Mouse (Mus musculus) heart, postnatal 10 days (tissue): ENCODE results near the gene Nfatc2ip. TPM values are rescaled to one million over a fixed set of nuclear protein-coding genes. Genes with fewer than 3 reads are reported as not detected.
A peak's percentile ranks its signal among the peaks of the same experiment; 100 is the strongest.

Source experiments
- DNase-seq, 2 experiments: peaks; one replicate each; pipeline ENCODE4 v3.0.0; 2021
- intact Hi-C: fragments of 180-260 bp; cut with DNase I; formaldehyde crosslinking; loops from one replicate; pipeline ENCODE4 v1.15.1; 2025
- total RNA-seq, 2 experiments: library from RNA; stranded (reverse); gene quantifications; 2 replicates each; pipeline ENCODE4 v1.2.3; 2021

Nfatc2ip gene
- total RNA-seq, 2 experiments from 2014 or later = 6.1 to 7.0 TPM

DNA sequence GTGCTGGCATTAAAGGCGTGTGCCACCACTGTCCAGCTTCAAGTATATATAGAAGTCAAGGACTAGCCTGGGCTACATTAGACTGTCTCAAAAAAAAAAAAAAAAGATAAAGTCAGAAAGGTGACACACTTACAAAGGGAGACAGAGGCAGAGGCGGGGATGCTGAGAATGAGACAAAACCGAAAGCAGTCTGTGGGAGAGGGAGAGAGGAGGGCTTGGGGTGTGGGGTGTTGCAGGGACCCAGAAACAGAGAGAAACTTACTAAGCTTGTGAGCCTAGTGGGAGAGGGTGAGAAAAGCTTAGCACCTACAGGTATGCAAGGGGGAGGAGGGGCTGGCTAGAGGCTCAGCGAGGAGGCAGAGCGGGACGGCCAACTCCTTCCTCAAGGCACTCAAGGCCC lies 38.7 kb downstream of the Nfatc2ip start:
- intact Hi-C loops = no loop called here
- DNase-seq = no peak

DNA sequence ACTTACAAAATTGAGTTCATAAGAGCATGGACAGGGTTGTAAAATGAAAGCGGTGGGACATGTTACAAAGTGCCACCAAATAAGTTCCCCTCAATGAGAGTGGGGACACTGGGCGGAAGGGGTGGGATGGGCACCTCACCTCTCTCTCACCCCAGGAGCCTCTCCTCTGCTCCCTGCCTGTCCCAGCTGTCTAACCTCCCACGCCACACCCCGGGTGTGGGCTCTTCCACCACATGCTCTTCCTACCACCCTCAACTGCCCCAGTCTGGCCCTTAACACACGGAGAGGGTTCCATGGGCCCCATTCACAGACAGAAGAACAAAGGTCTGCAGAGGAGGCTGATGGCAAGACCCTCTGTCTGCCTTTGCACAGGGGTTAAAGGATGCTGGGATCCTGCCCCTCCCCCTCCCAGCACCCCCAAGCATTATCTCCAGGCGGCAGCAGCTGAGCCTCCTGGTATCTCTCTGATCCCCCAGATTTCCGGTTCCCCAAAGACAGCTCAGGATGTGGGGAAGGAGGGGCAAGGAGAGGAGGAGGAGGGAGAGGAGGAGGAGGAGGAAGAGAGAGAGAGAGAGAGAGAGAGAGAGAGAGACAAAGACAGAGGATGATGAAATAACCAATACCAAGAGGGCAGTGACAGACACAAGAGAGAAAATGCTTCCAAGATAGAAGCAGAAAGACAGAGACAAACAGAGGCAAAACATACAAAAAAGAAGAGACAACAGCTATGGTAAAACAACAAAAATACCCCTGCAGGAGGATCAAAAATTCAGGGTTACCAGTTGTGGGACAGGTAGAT lies 39.5 kb downstream of the Nfatc2ip start:
- DNase-seq = no peak
- intact Hi-C loops = no loop called here

DNA sequence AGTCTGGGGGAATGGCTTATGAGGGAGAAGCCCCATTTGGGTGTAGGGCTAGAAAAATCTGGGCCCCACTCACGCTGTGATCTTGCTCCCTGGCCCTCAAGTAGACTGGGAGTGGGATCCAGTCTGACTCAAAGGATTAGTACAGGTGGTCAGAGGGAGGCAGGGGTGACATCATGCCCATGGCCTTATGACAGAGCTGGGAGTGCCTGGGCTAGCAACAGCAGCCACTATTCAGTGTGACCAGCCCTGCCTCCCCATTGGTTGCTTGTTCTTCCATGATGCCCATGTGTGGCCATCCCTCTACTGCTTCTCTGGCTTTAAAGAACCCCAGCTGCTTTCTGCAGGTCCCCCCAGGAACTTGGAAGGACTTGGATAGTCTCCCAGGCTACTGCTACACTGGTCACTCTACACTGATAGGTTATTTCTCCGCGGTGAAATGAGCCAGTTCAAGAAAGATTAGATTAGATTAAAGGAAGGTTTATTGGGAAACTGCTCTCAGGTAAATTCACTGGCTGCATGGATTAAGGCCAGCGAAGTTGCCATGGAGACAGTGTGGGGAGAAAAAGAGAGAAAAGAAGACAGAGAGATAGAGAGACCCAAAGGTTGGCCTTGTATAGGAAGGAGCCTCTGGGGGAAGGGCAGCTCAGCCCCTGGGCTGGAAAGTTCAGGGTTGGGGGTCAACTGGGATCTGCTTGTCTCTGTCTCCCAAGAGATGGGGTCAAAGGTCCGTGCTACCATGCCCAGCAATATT lies 40.5 kb downstream of the Nfatc2ip start:
- intact Hi-C loops = no loop called here

DNA sequence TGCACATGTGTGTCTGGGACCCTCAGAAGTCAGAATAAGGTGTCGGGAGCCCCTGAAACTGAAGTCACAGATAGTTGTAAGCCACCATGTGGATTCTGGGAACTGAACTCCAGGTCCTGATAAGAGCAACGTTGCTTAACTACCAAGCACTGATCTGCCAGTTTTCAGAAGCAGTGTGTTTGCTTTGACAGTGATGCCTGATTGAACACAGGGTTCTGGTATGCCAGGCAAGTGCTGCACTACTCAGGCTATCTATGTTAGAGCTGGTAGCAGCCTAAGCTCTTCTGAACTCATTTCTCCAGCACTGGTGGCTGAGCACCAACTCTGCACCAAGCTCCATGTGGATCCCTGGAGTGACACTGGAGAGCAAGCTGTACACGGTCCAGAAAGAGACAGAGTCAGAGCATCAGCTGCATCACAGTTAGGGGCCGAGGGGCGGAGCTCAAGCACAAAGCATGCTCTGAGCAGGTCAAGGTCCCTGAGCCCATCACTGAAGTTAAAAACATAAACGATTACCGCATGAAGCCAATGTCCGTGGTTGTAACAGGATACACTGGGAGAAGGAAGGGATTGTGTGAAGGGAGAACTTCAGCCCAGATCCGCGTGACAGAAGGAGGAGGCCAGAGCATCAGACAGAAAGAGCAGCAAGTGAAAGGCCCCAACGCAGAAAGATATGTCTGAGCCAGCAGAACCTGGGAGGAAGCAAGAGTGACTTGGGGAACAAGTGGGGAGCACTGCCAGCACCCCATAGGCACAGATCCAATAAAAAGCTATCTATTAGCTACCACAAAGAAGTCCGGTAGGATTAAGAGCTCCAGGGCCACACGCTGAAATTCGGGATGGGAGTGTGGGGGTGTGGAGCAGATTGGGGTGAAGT lies 41.6 kb downstream of the Nfatc2ip start:
- no peak for DNase-seq
- intact Hi-C loops = no loop called here

More for the DNA sequence above, 40.5 kb downstream of the Nfatc2ip start:
- no peak for DNase-seq

GRCm38 (mm10) chr7:126353994-126354365 lies 42.6 kb downstream of the Nfatc2ip start:
- intact Hi-C loops = no loop called here
- DNase-seq = no peak

GRCm38 (mm10) chr7:126353251-126353993 lies 43.1 kb downstream of the Nfatc2ip start:
- no peak for DNase-seq
- intact Hi-C loops = no loop called here

DNA sequence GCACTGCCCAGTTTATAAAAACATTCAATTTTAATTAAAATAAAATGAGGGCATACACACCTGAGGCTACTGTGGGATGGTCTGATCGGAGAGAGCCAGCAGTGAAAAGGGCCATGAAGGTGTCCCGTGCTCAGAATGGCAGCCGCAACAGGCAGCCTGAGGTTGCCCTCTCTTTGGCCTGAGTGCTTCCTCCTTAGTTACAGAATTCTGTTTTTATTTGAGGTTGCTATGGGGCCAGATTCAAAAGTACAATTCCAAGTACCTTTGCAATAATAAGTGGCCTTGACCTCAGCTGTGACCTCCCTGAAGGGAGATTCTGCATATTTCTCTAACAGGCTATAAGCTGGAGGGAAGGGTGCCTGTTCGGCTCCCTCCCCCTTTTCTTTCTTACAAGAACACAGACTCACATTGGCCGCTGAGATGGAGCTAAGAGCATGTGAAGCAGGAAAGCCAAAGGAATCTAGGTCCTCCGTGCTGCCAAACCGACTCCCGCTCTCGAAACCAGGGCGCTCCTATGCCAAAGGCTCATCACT lies 45.1 kb downstream of the Nfatc2ip start:
- intact Hi-C loops = no loop called here
- no peak for DNase-seq

- intact Hi-C loops = no loop called here
- no peak for DNase-seq
Measured at GRCm38 (mm10) chr7:126350748-126351418, 45.7 kb downstream of the Nfatc2ip start.

DNA sequence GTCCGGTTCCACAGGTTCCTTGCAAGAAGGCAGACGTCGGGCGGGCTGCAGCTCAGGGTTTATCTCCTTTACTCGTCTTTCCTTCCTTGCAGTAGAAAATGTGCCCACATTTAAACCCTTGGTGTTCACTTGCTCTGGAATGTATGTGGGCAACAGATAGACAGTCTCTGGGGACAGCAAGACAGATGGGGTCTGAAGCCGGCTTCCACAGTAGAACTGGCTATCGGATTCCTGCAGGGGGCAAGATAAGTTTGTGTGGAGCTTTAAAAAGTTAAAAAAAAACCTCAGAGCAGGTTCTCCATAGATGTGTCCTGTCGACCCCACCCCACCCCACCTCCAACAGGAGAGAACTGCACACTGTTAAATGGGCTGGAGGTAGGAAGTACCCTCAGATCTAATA lies 48.2 kb downstream of the Nfatc2ip start:
- intact Hi-C loops = no loop called here

GRCm38 (mm10) chr7:126347098-126347497 lies 49.4 kb downstream of the Nfatc2ip start:
- no peak for DNase-seq
- intact Hi-C loops = no loop called here

More for the DNA sequence above, 48.2 kb downstream of the Nfatc2ip start:
- DNase-seq = no peak

DNA sequence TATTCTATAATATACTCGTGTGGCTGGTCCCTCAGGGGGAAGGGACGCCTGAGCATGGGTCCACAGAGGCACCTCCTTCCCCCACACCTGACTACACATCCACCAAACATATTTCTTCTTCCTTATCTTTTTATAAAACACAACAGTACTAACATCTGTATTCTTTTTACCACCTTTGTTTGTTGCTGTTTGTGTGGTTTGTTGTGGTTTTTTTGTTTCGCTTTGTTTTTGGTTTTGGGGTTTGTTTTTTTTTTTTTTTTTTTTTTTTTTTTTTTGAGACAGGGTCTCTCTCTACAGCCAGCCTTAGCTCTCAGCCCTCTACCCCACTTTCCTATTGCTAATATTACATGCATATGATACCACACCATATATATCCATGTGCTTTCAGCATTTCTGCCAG lies 50.6 kb downstream of the Nfatc2ip start:
- intact Hi-C loops = no loop called here

DNA sequence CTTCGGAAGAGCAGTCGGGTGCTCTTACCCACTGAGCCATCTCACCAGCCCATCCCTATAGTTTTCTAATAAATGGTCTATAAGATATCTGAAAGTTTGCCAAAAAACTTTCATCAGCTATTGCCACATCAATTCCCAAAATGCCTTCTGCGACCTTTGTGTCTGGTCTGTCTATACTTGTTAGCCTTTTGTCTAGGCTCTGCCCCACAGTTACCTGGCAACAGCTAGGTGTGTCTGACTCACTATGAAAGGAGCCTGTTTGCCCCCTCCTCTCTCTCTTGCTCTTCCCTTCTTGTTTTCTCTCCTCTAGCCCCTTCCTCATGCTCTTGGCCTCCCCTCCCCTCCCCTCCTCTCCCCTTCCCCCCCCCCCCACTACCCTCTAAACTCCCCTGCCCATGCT lies 51.0 kb downstream of the Nfatc2ip start:
- intact Hi-C loops = no loop called here
- DNase-seq = no peak

More for the DNA sequence above, 50.6 kb downstream of the Nfatc2ip start:
- DNase-seq = no peak

DNA sequence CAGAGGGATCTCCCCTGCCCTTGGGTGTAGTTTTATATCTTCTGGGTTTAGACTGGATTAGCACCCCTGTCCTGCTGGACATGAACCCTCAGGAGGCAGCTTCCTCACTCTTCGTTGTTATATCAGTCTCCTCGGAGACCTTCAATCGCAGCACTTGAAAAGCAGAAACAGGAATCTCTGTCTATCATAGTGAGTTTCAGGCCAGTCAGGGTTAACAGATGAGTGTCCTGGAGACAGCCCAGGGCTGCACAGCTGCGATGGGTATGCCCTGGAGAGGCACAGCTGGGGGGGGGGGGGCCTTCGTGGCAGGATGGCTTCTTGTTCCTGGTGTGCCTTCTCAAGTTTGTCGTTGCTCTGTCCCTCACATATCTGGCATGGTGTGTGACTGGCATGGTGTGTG lies 55.6 kb downstream of the Nfatc2ip start:
- DNase-seq = no peak
- intact Hi-C loops = no loop called here

DNA sequence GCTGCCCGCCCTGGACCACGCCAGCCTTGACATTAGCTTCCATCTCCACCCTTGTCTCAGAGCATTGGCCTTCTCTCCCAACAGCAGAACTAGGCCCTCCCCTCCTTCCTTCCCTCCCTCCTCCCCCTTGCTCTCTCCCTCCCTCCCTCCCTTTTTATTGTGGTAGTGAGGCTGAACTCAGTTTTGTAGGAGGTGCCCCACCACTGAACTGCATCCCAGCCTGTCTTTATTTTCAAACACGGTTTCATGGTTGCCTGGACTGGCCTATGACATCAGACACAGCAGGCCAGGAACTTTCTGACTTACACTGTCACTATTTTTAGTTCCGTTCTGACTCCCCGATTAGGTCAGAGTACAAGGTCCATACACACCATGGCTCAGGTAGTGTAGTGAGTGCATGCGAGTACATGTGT lies 56.3 kb downstream of the Nfatc2ip start:
- DNase-seq = peak in 1 of 2 experiments; percentile 17
- intact Hi-C loops = no loop called here

- DNase-seq = peak in 1 of 2 experiments; percentile 10
- intact Hi-C loops = no loop called here
Measured at GRCm38 (mm10) chr7:126339521-126339971, 57.0 kb downstream of the Nfatc2ip start.

DNA sequence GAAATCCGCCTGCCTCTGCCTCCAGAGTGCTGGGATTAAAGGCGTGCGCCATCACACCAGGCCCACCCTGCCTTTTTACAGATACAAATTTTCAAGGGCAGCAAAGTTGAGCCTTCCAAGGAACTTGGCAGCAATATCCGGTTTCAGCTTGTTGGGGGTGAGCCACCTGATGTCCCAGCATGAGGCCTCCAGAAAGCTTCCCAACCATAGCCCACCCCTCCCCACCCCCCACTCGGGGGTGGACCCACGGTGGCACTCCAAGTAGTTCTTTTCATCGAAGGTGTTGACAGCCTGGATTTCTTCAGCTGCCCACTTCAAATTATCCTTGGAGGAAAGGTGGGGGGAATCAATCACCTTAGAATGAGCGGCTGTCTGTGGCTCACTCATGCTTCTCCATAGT lies 57.6 kb downstream of the Nfatc2ip start:
- no peak for DNase-seq
- intact Hi-C loops = no loop called here

GRCm38 (mm10) chr7:126335556-126335955 lies 61.0 kb downstream of the Nfatc2ip start:
- intact Hi-C loops = no loop called here

More at GRCm38 (mm10) chr7:126335556-126335955, 61.0 kb downstream of the Nfatc2ip start:
- DNase-seq = no peak
